Mouse (Mus musculus): Measurements from ENCODE around the gene Ankrd13d. TPM values are rescaled to one million over a fixed set of nuclear protein-coding genes. Genes with fewer than 3 reads are reported as not detected.
"Not testable (repeated sequence)": the region's sequence is repeated elsewhere in the genome, so short reads cannot be mapped to it uniquely, and the experiment has no call there.

Ankrd13d gene
- polyA plus RNA-seq, 1 experiment from 2014 or later, result 7.5 TPM

GRCm38 (mm10) chr19:4248683-4249082, 34.3 kb downstream of the Ankrd13d start:
- not testable (repeated sequence) for H3K36me3 ChIP-seq (ENCODE audit: control insufficient read depth, insufficient read depth, low read length); H3K9me3 ChIP-seq (ENCODE audit: control insufficient read depth, low read length); ATAC-seq (ENCODE audit: insufficient number of reproducible peaks, low FRiP score, low TSS enrichment, low read depth); H3K9ac ChIP-seq (ENCODE audit: low read length); H3K4me3 ChIP-seq (ENCODE audit: low read depth, low read length); H3K4me2 ChIP-seq (ENCODE audit: low read depth, severe bottlenecking); H3K27me3 ChIP-seq (ENCODE audit: control insufficient read depth, insufficient read depth, low read length); H3K4me1 ChIP-seq (ENCODE audit: control insufficient read depth, insufficient read depth, low read length); H3K27ac ChIP-seq (replicated peaks; ENCODE audit: low read depth, low read length); DNase-seq (ENCODE audit: low spot score)
- WGBS, result 66% methylated on average over 1 of the region's 1 CpGs

- WGBS, result 49% methylated on average over 1 of the region's 1 CpGs
- H3K27me3 ChIP-seq (ENCODE audit: control insufficient read depth, insufficient read depth, low read length), result no peaks in the 10 kb centered on the region
- no peaks in the 10 kb centered on the region for H3K4me1 ChIP-seq (ENCODE audit: control insufficient read depth, insufficient read depth, low read length)
- no peak overlapping the region for H3K27ac ChIP-seq (replicated peaks; ENCODE audit: low read depth, low read length)
- no peak overlapping the region for H3K9ac ChIP-seq (ENCODE audit: low read length)
- no peak overlapping the region for H3K4me3 ChIP-seq (ENCODE audit: low read depth, low read length)
- no peak for DNase-seq (ENCODE audit: low spot score)
- no peaks in the 10 kb centered on the region for H3K9me3 ChIP-seq (ENCODE audit: control insufficient read depth, low read length)
- no peak for ATAC-seq (ENCODE audit: insufficient number of reproducible peaks, low FRiP score, low TSS enrichment, low read depth)
- no peak overlapping the region for H3K4me2 ChIP-seq (ENCODE audit: low read depth, severe bottlenecking)
- no peaks in the 10 kb centered on the region for H3K36me3 ChIP-seq (ENCODE audit: control insufficient read depth, insufficient read depth, low read length)
Measured at GRCm38 (mm10) chr19:4247010-4247409, 35.9 kb downstream of the Ankrd13d start.

- Histone ChIP-seq H3K4me2 (ENCODE audit: low read depth, severe bottlenecking) (no peak overlapping the region), H3K4me3 (ENCODE audit: low read depth, low read length) (no peak overlapping the region), H3K27ac (replicated peaks; ENCODE audit: low read depth, low read length) (no peak overlapping the region), H3K4me1 (ENCODE audit: control insufficient read depth, insufficient read depth, low read length) (peaks cover 5% of the 10 kb centered on the region; the same call in 1 of the 2 replicates), H3K36me3 (ENCODE audit: control insufficient read depth, insufficient read depth, low read length) (no peaks in the 10 kb centered on the region), H3K9ac (ENCODE audit: low read length) (no peak overlapping the region), H3K27me3 (ENCODE audit: control insufficient read depth, insufficient read depth, low read length) (no peaks in the 10 kb centered on the region), H3K9me3 (ENCODE audit: control insufficient read depth, low read length) (no peaks in the 10 kb centered on the region)
- DNase-seq (ENCODE audit: low spot score) (no peak), ATAC-seq (ENCODE audit: insufficient number of reproducible peaks, low FRiP score, low TSS enrichment, low read depth) (no peak)
- 75% methylated on average over 6 of the region's 6 CpGs for WGBS
Measured at GRCm38 (mm10) chr19:4244775-4245174, 38.2 kb downstream of the Ankrd13d start.

- no peaks in the 10 kb centered on the region for H3K36me3 ChIP-seq (ENCODE audit: control insufficient read depth, insufficient read depth, low read length)
- peaks cover 7% of the 10 kb centered on the region; the same call in 1 of the 2 replicates for H3K4me1 ChIP-seq (ENCODE audit: control insufficient read depth, insufficient read depth, low read length)
- H3K4me3 ChIP-seq (ENCODE audit: low read depth, low read length), result no peak overlapping the region
- 72% methylated on average over 3 of the region's 3 CpGs for WGBS
- H3K9me3 ChIP-seq (ENCODE audit: control insufficient read depth, low read length), result no peaks in the 10 kb centered on the region
- DNase-seq (ENCODE audit: low spot score), result no peak
- ATAC-seq (ENCODE audit: insufficient number of reproducible peaks, low FRiP score, low TSS enrichment, low read depth), result no peak
- H3K27ac ChIP-seq (replicated peaks; ENCODE audit: low read depth, low read length), result no peak overlapping the region
- no peak overlapping the region for H3K9ac ChIP-seq (ENCODE audit: low read length)
- H3K4me2 ChIP-seq (ENCODE audit: low read depth, severe bottlenecking), result no peak overlapping the region
- no peaks in the 10 kb centered on the region for H3K27me3 ChIP-seq (ENCODE audit: control insufficient read depth, insufficient read depth, low read length)
Measured at GRCm38 (mm10) chr19:4242416-4242815, 40.5 kb downstream of the Ankrd13d start.

GRCm38 (mm10) chr19:4240247-4240668, 42.7 kb downstream of the Ankrd13d start:
- H3K4me3 ChIP-seq (ENCODE audit: low read depth, low read length), result no peak overlapping the region
- H3K4me2 ChIP-seq (ENCODE audit: low read depth, severe bottlenecking), result no peak overlapping the region
- DNase-seq (ENCODE audit: low spot score), result peak; percentile 57
- H3K9ac ChIP-seq (ENCODE audit: low read length), result no peak overlapping the region
- H3K4me1 ChIP-seq (ENCODE audit: control insufficient read depth, insufficient read depth, low read length), result peaks cover 10% of the 10 kb centered on the region
- no peaks in the 10 kb centered on the region for H3K27me3 ChIP-seq (ENCODE audit: control insufficient read depth, insufficient read depth, low read length)
- ATAC-seq (ENCODE audit: insufficient number of reproducible peaks, low FRiP score, low TSS enrichment, low read depth), result peak; percentile 67
- no peak overlapping the region for H3K27ac ChIP-seq (replicated peaks; ENCODE audit: low read depth, low read length)
- no peaks in the 10 kb centered on the region for H3K9me3 ChIP-seq (ENCODE audit: control insufficient read depth, low read length)
- 31% methylated on average over 8 of the region's 8 CpGs for WGBS
- no peaks in the 10 kb centered on the region for H3K36me3 ChIP-seq (ENCODE audit: control insufficient read depth, insufficient read depth, low read length)

GRCm38 (mm10) chr19:4234548-4234947, 48.4 kb downstream of the Ankrd13d start:
- Histone ChIP-seq H3K4me1 (ENCODE audit: control insufficient read depth, insufficient read depth, low read length) (peaks cover 9% of the 10 kb centered on the region), H3K4me3 (ENCODE audit: low read depth, low read length) (no peak overlapping the region), H3K27me3 (ENCODE audit: control insufficient read depth, insufficient read depth, low read length) (no peaks in the 10 kb centered on the region), H3K36me3 (ENCODE audit: control insufficient read depth, insufficient read depth, low read length) (no peaks in the 10 kb centered on the region), H3K4me2 (ENCODE audit: low read depth, severe bottlenecking) (no peak overlapping the region), H3K27ac (replicated peaks; ENCODE audit: low read depth, low read length) (no peak overlapping the region), H3K9me3 (ENCODE audit: control insufficient read depth, low read length) (no peaks in the 10 kb centered on the region), H3K9ac (ENCODE audit: low read length) (no peak overlapping the region)
- no peak for DNase-seq (ENCODE audit: low spot score)
- no peak for ATAC-seq (ENCODE audit: insufficient number of reproducible peaks, low FRiP score, low TSS enrichment, low read depth)
- WGBS, result 82% methylated on average over 4 of the region's 4 CpGs

GRCm38 (mm10) chr19:4232651-4233050, 50.3 kb downstream of the Ankrd13d start:
- DNase-seq (ENCODE audit: low spot score), result no peak
- 80% methylated on average over 7 of the region's 7 CpGs for WGBS
- Histone ChIP-seq H3K4me2 (ENCODE audit: low read depth, severe bottlenecking) (no peak overlapping the region), H3K9ac (ENCODE audit: low read length) (no peak overlapping the region), H3K4me3 (ENCODE audit: low read depth, low read length) (no peak overlapping the region), H3K27ac (replicated peaks; ENCODE audit: low read depth, low read length) (no peak overlapping the region), H3K27me3 (ENCODE audit: control insufficient read depth, insufficient read depth, low read length) (no peaks in the 10 kb centered on the region), H3K9me3 (ENCODE audit: control insufficient read depth, low read length) (no peaks in the 10 kb centered on the region), H3K36me3 (ENCODE audit: control insufficient read depth, insufficient read depth, low read length) (no peaks in the 10 kb centered on the region), H3K4me1 (ENCODE audit: control insufficient read depth, insufficient read depth, low read length) (peaks cover 9% of the 10 kb centered on the region)
- ATAC-seq (ENCODE audit: insufficient number of reproducible peaks, low FRiP score, low TSS enrichment, low read depth), result no peak

GRCm38 (mm10) chr19:4232186-4232572, 50.8 kb downstream of the Ankrd13d start:
- no peak for ATAC-seq (ENCODE audit: insufficient number of reproducible peaks, low FRiP score, low TSS enrichment, low read depth)
- H3K27ac ChIP-seq (replicated peaks; ENCODE audit: low read depth, low read length), result no peak overlapping the region
- WGBS, result 74% methylated on average over 2 of the region's 2 CpGs

More at GRCm38 (mm10) chr19:4232186-4232572, 50.8 kb downstream of the Ankrd13d start:
- Histone ChIP-seq H3K9me3 (ENCODE audit: control insufficient read depth, low read length) (no peaks in the 10 kb centered on the region), H3K36me3 (ENCODE audit: control insufficient read depth, insufficient read depth, low read length) (no peaks in the 10 kb centered on the region), H3K27me3 (ENCODE audit: control insufficient read depth, insufficient read depth, low read length) (no peaks in the 10 kb centered on the region), H3K4me2 (ENCODE audit: low read depth, severe bottlenecking) (peak overlapping the region; percentile 87), H3K4me3 (ENCODE audit: low read depth, low read length) (peak overlapping the region; percentile 55), H3K9ac (ENCODE audit: low read length) (peak overlapping the region; percentile 41; the same call in 1 of the 2 replicates), H3K4me1 (ENCODE audit: control insufficient read depth, insufficient read depth, low read length) (peaks cover 9% of the 10 kb centered on the region)
- no peak for DNase-seq (ENCODE audit: low spot score)
